Mouse (Mus musculus) kidney, embryonic 16.5 days (tissue): ENCODE measurements at regions not wholly inside any gene's neighbourhood (a gene's known extent, or its start where the extent isn't known, plus 50 kb on each side); places are given as distances from the start of the nearest gene placed in this dataset.

Experiments
- ATAC-seq: fragments of 200-750 bp; cut with Nextera tagmentation; 2 replicates; pipeline ENCODE4 v1.8.0; 2017; ENCODE audit warnings: moderate TSS enrichment; ENCODE audit not compliant: low FRiP score, low TSS enrichment
- H3K27ac ChIP-seq: fragments of 300-500 bp; sonication (generic); 2 replicates; pipeline ENCODE4 v1.5.1; 2014; ENCODE audit warnings: low read length
- H3K27me3 ChIP-seq: fragments of 300-500 bp; sonication (generic); 2 replicates; pipeline ENCODE4 v1.6.1; 2014; ENCODE audit warnings: low read length, control low read depth, mixed read lengths; ENCODE audit not compliant: insufficient read depth
- H3K36me3 ChIP-seq: fragments of 300-500 bp; sonication (generic); 2 replicates; pipeline ENCODE4 v1.6.1; 2014; ENCODE audit warnings: low read length, control low read depth, mixed read lengths; ENCODE audit not compliant: insufficient read depth
- H3K4me1 ChIP-seq: fragments of 300-500 bp; sonication (generic); 2 replicates; pipeline ENCODE4 v1.6.1; 2014; ENCODE audit warnings: low read length, control low read depth, mixed read lengths; ENCODE audit not compliant: insufficient read depth
- H3K4me2 ChIP-seq: fragments of 300-500 bp; sonication (generic); replicated peaks from 2 replicates; pipeline ENCODE4 v1.6.1; 2014; ENCODE audit warnings: low read depth, low read length
- H3K4me3 ChIP-seq: fragments of 300-500 bp; sonication (generic); 2 replicates; pipeline ENCODE4 v1.5.1; 2014; ENCODE audit warnings: mild to moderate bottlenecking, low read length
- H3K9ac ChIP-seq: fragments of 300-500 bp; sonication (generic); replicated peaks from 2 replicates; pipeline ENCODE4 v1.6.1; 2014; ENCODE audit warnings: low read length
- H3K9me3 ChIP-seq: fragments of 300-500 bp; sonication (generic); 2 replicates; pipeline ENCODE4 v1.6.1; 2016; ENCODE audit warnings: low read length, control low read depth
- WGBS: fragments of 180-500 bp; shearing (Covaris S2); extraction: QIAGEN DNeasy Blood & Tissue Kit; methylation state at CpG from one replicate; pipeline ENCODE4 v1.1.7; 2014; 5-methylcytosine and 5-hydroxymethylcytosine counted together

DNA sequence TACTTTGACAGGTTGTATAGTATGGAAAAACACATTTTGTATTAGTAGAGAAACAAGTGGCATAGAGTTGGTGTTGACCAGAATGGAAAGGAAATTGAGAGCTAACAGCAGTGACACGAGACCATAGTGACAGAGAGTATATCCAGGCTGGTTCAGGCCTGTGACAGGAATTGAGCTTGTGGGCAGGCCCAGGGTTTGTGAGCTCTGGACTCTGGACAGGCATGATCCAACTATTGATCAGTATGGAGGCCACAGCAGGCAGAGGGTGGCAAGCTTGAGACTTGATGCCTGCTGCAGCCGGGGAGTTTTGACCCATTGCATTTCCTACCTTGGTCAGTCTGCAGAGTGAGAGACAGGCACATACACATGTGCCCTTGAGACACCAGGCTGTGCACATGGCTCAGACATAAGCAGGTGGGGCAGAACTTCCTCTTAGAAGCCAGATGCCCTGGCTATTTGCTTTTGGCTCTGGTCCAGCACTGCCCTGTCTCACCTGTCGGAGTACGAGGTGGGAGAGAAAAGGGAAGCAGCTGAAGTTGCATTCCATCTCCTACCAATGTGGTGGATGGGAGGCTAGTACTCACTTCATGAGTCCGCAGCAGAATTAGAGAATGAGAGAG lies 1006.2 kb upstream of the Cdh20 start:
- Histone ChIP-seq H3K9me3 (no peaks in the 10 kb centered on the region), H3K27ac (no peak overlapping the region), H3K9ac (no peak overlapping the region), H3K4me1 (no peaks in the 10 kb centered on the region), H3K4me2 (no peak overlapping the region), H3K27me3 (no peaks in the 10 kb centered on the region), H3K4me3 (no peak overlapping the region), H3K36me3 (no peaks in the 10 kb centered on the region)
- ATAC-seq, result 0 out of 2 replicates have a peak, but pooled peaks have one; percentile 35
- WGBS, result 84% methylated on average over 5 of the region's 5 CpGs

DNA sequence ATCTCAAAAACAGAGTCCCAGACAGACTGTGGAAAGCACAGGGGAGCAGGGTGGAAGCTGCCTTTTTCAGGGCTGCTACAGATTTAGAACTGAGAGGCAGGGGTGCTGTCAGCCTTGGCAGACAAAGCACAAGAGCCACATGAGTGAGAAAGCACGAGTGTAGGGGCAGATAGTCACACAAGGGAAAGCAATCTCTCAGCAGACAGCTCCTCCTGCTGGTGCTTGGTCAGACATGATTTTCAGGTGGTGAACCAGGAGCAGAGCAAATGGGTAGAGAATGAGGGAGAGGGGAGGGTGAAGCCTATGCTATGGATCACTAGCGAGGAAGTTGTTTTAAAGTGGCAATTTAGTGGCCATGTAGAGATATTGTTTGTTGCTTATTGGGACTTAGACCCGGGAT lies 1005.6 kb upstream of the Cdh20 start:
- ATAC-seq, result no peak

DNA sequence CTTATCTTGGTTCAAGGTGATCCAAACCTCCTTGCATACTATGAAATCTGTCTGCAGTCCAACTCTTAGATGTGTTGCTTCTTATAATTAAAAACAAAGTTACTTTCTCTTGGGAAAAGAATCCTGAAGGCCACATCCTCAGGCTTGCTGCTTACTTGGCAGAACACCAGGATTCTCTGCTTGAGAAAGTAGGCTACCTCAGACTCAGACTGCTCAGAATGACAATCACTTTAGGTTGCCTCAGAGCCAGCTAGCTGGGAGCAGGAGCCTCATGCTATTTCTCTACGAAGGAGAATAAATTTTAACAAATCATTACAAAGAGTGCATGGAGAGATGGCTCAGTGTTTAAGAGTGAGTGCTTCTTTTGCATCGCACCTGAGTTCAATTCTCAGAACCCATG lies 1001.0 kb upstream of the Cdh20 start:
- 71% methylated on average over 2 of the region's 2 CpGs for WGBS

More for the DNA sequence above, 1005.6 kb upstream of the Cdh20 start:
- Histone ChIP-seq H3K4me1 (no peaks in the 10 kb centered on the region), H3K4me2 (no peak overlapping the region), H3K9me3 (no peaks in the 10 kb centered on the region), H3K4me3 (no peak overlapping the region), H3K27me3 (no peaks in the 10 kb centered on the region), H3K9ac (no peak overlapping the region), H3K27ac (no peak overlapping the region), H3K36me3 (no peaks in the 10 kb centered on the region)
- WGBS, result 42% methylated on average over 3 of the region's 3 CpGs

DNA sequence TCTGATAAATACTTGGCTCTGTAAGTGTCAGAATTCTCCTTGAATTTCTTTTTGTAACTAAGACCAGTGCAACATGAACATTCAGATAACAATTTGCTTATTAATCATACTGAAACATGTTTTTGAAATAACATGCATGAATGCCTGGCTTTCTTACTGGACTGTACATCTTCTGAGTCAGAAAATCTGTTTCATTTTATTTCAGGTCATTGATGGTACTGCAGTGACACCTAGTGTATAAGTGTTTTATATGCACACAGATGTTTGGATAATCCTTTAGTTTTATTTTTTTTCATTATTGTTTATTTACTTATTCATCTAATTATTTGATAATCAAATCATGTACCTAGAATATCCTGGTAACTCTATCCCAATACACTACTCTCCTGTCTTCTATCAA lies 983.6 kb upstream of the Cdh20 start:
- H3K27ac ChIP-seq, result no peak overlapping the region
- no peak for ATAC-seq
- H3K36me3 ChIP-seq, result no peaks in the 10 kb centered on the region
- no peak overlapping the region for H3K4me3 ChIP-seq
- H3K9ac ChIP-seq, result no peak overlapping the region
- no peaks in the 10 kb centered on the region for H3K4me1 ChIP-seq
- no peak overlapping the region for H3K4me2 ChIP-seq
- no peaks in the 10 kb centered on the region for H3K9me3 ChIP-seq
- H3K27me3 ChIP-seq, result no peaks in the 10 kb centered on the region

More for the DNA sequence above, 1001.0 kb upstream of the Cdh20 start:
- Histone ChIP-seq H3K27ac (no peak overlapping the region), H3K27me3 (no peaks in the 10 kb centered on the region), H3K4me1 (no peaks in the 10 kb centered on the region), H3K36me3 (no peaks in the 10 kb centered on the region), H3K9me3 (no peaks in the 10 kb centered on the region), H3K4me3 (no peak overlapping the region), H3K9ac (no peak overlapping the region), H3K4me2 (no peak overlapping the region)
- ATAC-seq, result no peak

DNA sequence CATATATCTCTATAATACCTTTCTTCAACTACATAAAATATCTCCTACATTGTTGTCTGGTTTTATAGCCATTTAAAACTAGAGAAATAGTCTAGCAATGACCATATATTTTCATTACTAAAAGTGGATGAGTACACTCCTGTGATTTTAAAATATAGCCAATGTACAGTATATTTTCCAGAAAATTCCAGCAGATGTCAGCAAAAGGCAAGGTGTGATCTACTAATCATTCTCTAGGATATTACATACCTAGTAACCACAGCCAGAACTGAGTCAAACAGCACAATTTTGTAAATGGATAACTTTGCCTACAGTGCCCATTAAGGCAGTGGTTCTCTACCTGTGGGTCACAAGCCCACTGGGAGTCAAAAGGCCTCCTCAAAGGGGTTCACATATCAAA lies 972.0 kb upstream of the Cdh20 start:
- no peaks in the 10 kb centered on the region for H3K36me3 ChIP-seq
- no peak overlapping the region for H3K4me3 ChIP-seq
- no peak for ATAC-seq
- no peak overlapping the region for H3K9ac ChIP-seq
- H3K4me2 ChIP-seq, result no peak overlapping the region
- H3K4me1 ChIP-seq, result no peaks in the 10 kb centered on the region
- no peak overlapping the region for H3K27ac ChIP-seq
- H3K27me3 ChIP-seq, result no peaks in the 10 kb centered on the region
- no peaks in the 10 kb centered on the region for H3K9me3 ChIP-seq

DNA sequence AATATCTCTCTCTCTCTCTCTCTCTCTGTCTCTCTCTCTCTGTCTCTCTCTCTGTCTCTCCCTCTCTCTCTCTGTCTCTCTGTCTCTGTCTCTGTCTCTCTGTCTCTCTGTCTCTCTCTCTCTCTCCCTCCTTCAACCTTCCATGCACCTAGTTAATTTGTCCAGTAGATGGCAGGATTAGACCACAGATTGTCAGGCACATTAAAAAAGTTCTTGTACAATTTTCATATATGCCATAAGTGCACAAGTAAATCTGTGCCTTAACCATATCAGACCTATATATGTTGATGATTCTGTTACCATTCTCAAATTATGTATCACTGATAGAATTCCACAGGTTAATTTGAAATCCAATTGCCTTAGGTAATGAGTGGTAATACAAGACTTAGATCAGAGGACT lies 969.0 kb upstream of the Cdh20 start:
- Histone ChIP-seq H3K4me2 (no peak overlapping the region), H3K9me3 (no peaks in the 10 kb centered on the region), H3K4me1 (no peaks in the 10 kb centered on the region), H3K36me3 (no peaks in the 10 kb centered on the region), H3K4me3 (no peak overlapping the region), H3K27ac (no peak overlapping the region), H3K9ac (no peak overlapping the region), H3K27me3 (no peaks in the 10 kb centered on the region)
- ATAC-seq, result no peak

DNA sequence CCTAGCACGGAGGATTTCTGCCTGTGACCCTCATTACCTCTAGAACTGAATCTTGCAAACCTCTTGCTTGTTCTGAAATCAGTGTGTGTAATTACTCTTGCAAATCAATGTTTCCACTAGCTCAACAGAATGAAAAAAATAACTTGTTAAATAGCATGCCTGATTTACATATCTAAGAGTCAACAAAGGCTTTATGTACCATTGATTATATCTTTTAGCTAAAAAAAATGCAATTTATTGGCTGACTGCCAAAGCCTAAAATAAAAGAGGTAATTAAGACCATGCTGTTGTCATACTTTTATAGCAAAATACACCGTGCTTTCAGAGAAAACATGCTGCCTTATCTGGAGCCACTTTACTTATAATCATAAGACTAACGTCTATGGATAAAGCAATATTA lies 950.4 kb upstream of the Cdh20 start:
- no peaks in the 10 kb centered on the region for H3K9me3 ChIP-seq
- ATAC-seq, result no peak
- 62% methylated on average over 3 of the region's 3 CpGs for WGBS

More for the DNA sequence above, 950.4 kb upstream of the Cdh20 start:
- H3K27me3 ChIP-seq, result no peaks in the 10 kb centered on the region
- H3K36me3 ChIP-seq, result no peaks in the 10 kb centered on the region
- H3K4me1 ChIP-seq, result no peaks in the 10 kb centered on the region
- H3K27ac ChIP-seq, result no peak overlapping the region
- no peak overlapping the region for H3K4me2 ChIP-seq
- no peak overlapping the region for H3K9ac ChIP-seq
- H3K4me3 ChIP-seq, result no peak overlapping the region
